In the genomic region with DNA sequence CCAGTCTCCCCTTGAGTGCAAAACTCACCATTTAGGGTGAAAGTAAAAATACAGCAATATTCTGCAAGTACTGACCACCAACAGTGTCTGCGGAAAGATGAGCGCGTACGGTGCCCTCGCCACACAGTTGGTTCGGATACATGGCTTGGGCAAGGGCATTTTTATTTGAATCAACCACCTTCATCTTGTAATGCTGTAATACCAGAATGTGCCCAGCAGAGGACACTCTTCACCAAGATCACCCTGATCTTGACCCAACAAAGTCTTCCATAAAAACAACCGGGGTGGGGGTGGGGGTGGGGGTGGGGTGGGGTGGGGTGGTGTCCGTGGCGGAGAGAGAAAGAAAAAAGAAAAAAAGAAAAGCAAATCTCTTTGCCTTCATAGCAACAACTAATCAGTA, we compare ENCODE assay signal across 9 mouse cellular contexts.
DNase-seq lines count a peak whose midpoint lies in the region; ATAC-seq and TF ChIP-seq lines count a peak whose summit lies in the region.
"Had no signal": no experiment of that assay in that cellular context is flagged by ENCODE, and none has a peak within 500 bp of the region (broad histone marks: within the 10 kb centered on the region; RNA-seq: fewer than 3 reads in every experiment).

No protein-coding gene starts in this region.

- H3K27ac ChIP-seq in heart, embryonic 10.5 days, result no peak overlapping the region
- H3K27ac ChIP-seq in kidney, postnatal 0 days, result no peak overlapping the region
- no peak overlapping the region for H3K27ac ChIP-seq in stomach, postnatal 0 days (replicated peaks)
- H3K27ac ChIP-seq: macrophage had no signal

- WGBS in heart, embryonic 10.5 days, result 55% methylated on average over 9 of the region's 9 CpGs
- 69% methylated on average over 9 of the region's 9 CpGs for WGBS in kidney, postnatal 0 days
- WGBS in stomach, postnatal 0 days, result 64% methylated on average over 9 of the region's 9 CpGs

- H3K4me3 ChIP-seq in heart, embryonic 10.5 days, result no peak overlapping the region
- H3K4me3 ChIP-seq in kidney, postnatal 0 days (replicated peaks; ENCODE audit: low read depth, low read length), result no peak overlapping the region
- H3K4me3 ChIP-seq in stomach, postnatal 0 days (ENCODE audit: low read depth, low read length), result no peak overlapping the region

- no peak overlapping the region for H3K9ac ChIP-seq in kidney, postnatal 0 days (ENCODE audit: low read depth, low read length)
- H3K9ac ChIP-seq in stomach, postnatal 0 days (ENCODE audit: low read length), result no peak overlapping the region

- no peak overlapping the region for H3K4me2 ChIP-seq in kidney, postnatal 0 days (ENCODE audit: low read length)
- no peak overlapping the region for H3K4me2 ChIP-seq in stomach, postnatal 0 days (replicated peaks; ENCODE audit: low read depth)

- TF ChIP-seq EP300 in stomach, postnatal 0 days (optimal IDR thresholded peaks at IDR 0.05), result no peak

- DNase-seq in heart, adult 18-20 months, result peak; percentile 15 to 61
- no peak for DNase-seq in heart, embryonic 10.5 days (ENCODE audit: low spot score)
- DNase-seq in right cerebral cortex, postnatal 14 days, result peak; percentile 8
- no peak for DNase-seq in right cerebral cortex, postnatal 25 days
- peak; percentile 27 to 53 for DNase-seq in cerebellum, adult 18-20 months
- peak; percentile 16 for DNase-seq in kidney, postnatal 0 days (ENCODE audit: low spot score)
- peak; percentile 15 for DNase-seq in stomach, postnatal 0 days (ENCODE audit: low spot score)
- no peak for DNase-seq in natural killer cell, adult 2 months (ENCODE audit: low spot score in 2 of 2)

- no peaks in the 10 kb centered on the region for H3K4me1 ChIP-seq in heart, embryonic 10.5 days
- H3K4me1 ChIP-seq in kidney, postnatal 0 days (replicated peaks; ENCODE audit: insufficient read depth, low read length), result no peaks in the 10 kb centered on the region
- no peaks in the 10 kb centered on the region for H3K4me1 ChIP-seq in stomach, postnatal 0 days (replicated peaks; ENCODE audit: control insufficient read depth, insufficient read depth)

- TF ChIP-seq CTCF in kidney, postnatal 0 days (IDR thresholded peaks at IDR 0.05; ENCODE audit: low read depth), result peak; percentile 58
- TF ChIP-seq CTCF in stomach, postnatal 0 days (IDR thresholded peaks at IDR 0.05; ENCODE audit: low read depth), result peak; percentile 74

- ATAC-seq in kidney, postnatal 0 days (replicated peaks; ENCODE audit: low FRiP score, low read depth), result no peak
- ATAC-seq in stomach, postnatal 0 days (ENCODE audit: low FRiP score, low TSS enrichment), result no peak

- H3K27me3 ChIP-seq in heart, embryonic 10.5 days (ENCODE audit: insufficient read depth, poor library complexity, severe bottlenecking), result no peaks in the 10 kb centered on the region
- no peaks in the 10 kb centered on the region for H3K27me3 ChIP-seq in kidney, postnatal 0 days (ENCODE audit: insufficient read depth, low read length)
- H3K27me3 ChIP-seq in stomach, postnatal 0 days (ENCODE audit: control insufficient read depth, insufficient read depth, low read length), result no peaks in the 10 kb centered on the region

- H3K36me3 ChIP-seq in heart, embryonic 10.5 days, result no peaks in the 10 kb centered on the region
- H3K36me3 ChIP-seq in kidney, postnatal 0 days (ENCODE audit: insufficient read depth, low read length), result no peaks in the 10 kb centered on the region; the same call in 1 of the 2 replicates
- H3K36me3 ChIP-seq in stomach, postnatal 0 days (ENCODE audit: control insufficient read depth, insufficient read depth, low read length), result no peaks in the 10 kb centered on the region

- H3K9me3 ChIP-seq in heart, embryonic 10.5 days, result no peaks in the 10 kb centered on the region
- H3K9me3 ChIP-seq in kidney, postnatal 0 days (replicated peaks; ENCODE audit: low read length), result no peaks in the 10 kb centered on the region
- H3K9me3 ChIP-seq in stomach, postnatal 0 days (ENCODE audit: control insufficient read depth, low read length), result no peaks in the 10 kb centered on the region

Comparison
In these comparisons a context has a peak if more than half of its experiments do, and no peak if none do; other contexts are left out.
1. DNase-seq: peak in heart, adult 18-20 months (2 of 2), right cerebral cortex, postnatal 14 days (single experiment), cerebellum, adult 18-20 months (2 of 2), kidney, postnatal 0 days (single experiment) and stomach, postnatal 0 days (single experiment); none in heart, embryonic 10.5 days (single experiment), right cerebral cortex, postnatal 25 days (single experiment) and natural killer cell, adult 2 months (0 of 2).